Comparison of ENCODE assay signal across 10 mouse cellular contexts in the genomic region with DNA sequence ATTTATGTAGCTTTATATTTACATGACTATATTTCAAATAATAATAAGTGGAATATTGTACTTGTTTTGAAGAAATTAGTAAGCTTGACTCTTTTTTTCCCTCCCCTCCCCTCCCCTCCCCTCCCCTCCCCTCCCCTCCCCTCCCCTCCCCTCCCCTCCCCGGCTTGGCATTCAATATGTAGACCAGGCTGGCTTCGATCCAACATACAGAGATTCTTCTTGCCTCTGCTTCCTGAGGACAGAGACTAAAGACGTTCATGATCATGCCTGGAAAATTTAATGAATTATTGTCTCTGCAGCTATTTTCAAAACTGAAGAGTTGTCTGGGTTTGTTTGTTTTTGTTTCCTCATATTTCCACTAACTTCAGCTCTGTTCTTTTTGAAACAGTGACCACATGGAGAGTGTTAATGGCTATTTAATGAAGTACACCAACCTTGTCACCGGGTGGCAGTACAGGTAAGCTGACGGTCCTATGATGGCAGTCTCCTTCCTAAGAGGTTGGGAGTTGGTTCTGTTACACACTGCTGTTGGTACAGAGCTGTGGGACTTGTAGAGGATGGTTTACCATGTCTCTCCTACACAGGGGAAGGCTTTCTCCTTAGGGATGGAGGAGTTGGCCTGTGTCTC. TPM values are rescaled to one million over a fixed set of nuclear protein-coding genes. Genes with fewer than 3 reads are reported as not detected.
DNase-seq lines count a peak whose midpoint lies in the region; ATAC-seq and TF ChIP-seq lines count a peak whose summit lies in the region.
"Had no signal": no experiment of that assay in that cellular context is flagged by ENCODE, and none has a peak within 500 bp of the region (broad histone marks: within the 10 kb centered on the region; RNA-seq: fewer than 3 reads in every experiment).

No protein-coding gene starts in this region.

- H3K9ac ChIP-seq in embryonic facial prominence, embryonic 11.5 days (replicated peaks; ENCODE audit: low read length), result no peak overlapping the region
- no peak overlapping the region for H3K9ac ChIP-seq in midbrain, embryonic 13.5 days (replicated peaks)

- H3K4me3 ChIP-seq in embryonic facial prominence, embryonic 11.5 days (ENCODE audit: low read depth, low read length), result no peak overlapping the region
- H3K4me3 ChIP-seq in embryonic facial prominence, embryonic 10.5 days, result no peak overlapping the region
- H3K4me3 ChIP-seq in lung, adult 2 months (replicated peaks; ENCODE audit: extremely low read depth, low read depth, low read length), result no peak overlapping the region
- no peak overlapping the region for H3K4me3 ChIP-seq in midbrain, embryonic 13.5 days (replicated peaks)
- H3K4me3 ChIP-seq: myocyte had no signal

- no peaks in the 10 kb centered on the region for H3K9me3 ChIP-seq in embryonic facial prominence, embryonic 11.5 days (replicated peaks; ENCODE audit: control insufficient read depth, low read length)
- H3K9me3 ChIP-seq in embryonic facial prominence, embryonic 10.5 days, result no peaks in the 10 kb centered on the region
- H3K9me3 ChIP-seq in midbrain, embryonic 13.5 days, result no peaks in the 10 kb centered on the region

- ATAC-seq in embryonic facial prominence, embryonic 11.5 days (replicated peaks; ENCODE audit: insufficient number of reproducible peaks, low FRiP score, low TSS enrichment, low read depth), result no peak
- ATAC-seq in granulocyte monocyte progenitor cell, adult 5-6 weeks (replicated peaks; ENCODE audit: poor library complexity, severe bottlenecking), result peak; percentile 66; the same call in 1 of the 2 replicates
- ATAC-seq in midbrain, embryonic 13.5 days, result no peak
- ATAC-seq: Patski had no signal

- no peak overlapping the region for H3K27ac ChIP-seq in embryonic facial prominence, embryonic 11.5 days (replicated peaks; ENCODE audit: low read depth, low read length)
- H3K27ac ChIP-seq in embryonic facial prominence, embryonic 10.5 days (replicated peaks), result no peak overlapping the region
- H3K27ac ChIP-seq in midbrain, embryonic 13.5 days, result no peak overlapping the region

- DNase-seq in embryonic facial prominence, embryonic 11.5 days (ENCODE audit: low spot score), result peak; percentile 22
- DNase-seq in embryonic facial prominence, embryonic 10.5 days (ENCODE audit: low spot score), result no peak
- DNase-seq in lung, adult 2 months, result no peak
- DNase-seq in lung, postnatal 14 days, result no peak
- DNase-seq in retina, postnatal 1 day, result peak; percentile 42
- DNase-seq in neural tube, embryonic 10.5 days (ENCODE audit: extremely low spot score, low spot score), result no peak

- no peaks in the 10 kb centered on the region for H3K27me3 ChIP-seq in embryonic facial prominence, embryonic 11.5 days (ENCODE audit: control insufficient read depth, insufficient read depth, low read length)
- no peaks in the 10 kb centered on the region for H3K27me3 ChIP-seq in embryonic facial prominence, embryonic 10.5 days (replicated peaks; ENCODE audit: low read depth, poor library complexity, severe bottlenecking)
- H3K27me3 ChIP-seq in midbrain, embryonic 13.5 days, result no peaks in the 10 kb centered on the region
- H3K27me3 ChIP-seq: Patski had no signal

- no peak for TF ChIP-seq POLR2A in lung, adult 2 months (IDR thresholded peaks at IDR 0.05; ENCODE audit: borderline replicate concordance, extremely low read depth, low read depth, low read length)

- H3K36me3 ChIP-seq in embryonic facial prominence, embryonic 11.5 days (replicated peaks; ENCODE audit: control insufficient read depth, insufficient read depth, low read depth, low read length), result no peaks in the 10 kb centered on the region
- H3K36me3 ChIP-seq in embryonic facial prominence, embryonic 10.5 days (replicated peaks), result peaks cover 46% of the 10 kb centered on the region
- H3K36me3 ChIP-seq in midbrain, embryonic 13.5 days, result peaks cover 24% of the 10 kb centered on the region

- H3K4me2 ChIP-seq in embryonic facial prominence, embryonic 11.5 days (ENCODE audit: low read depth, low read length), result no peak overlapping the region
- H3K4me2 ChIP-seq in midbrain, embryonic 13.5 days (replicated peaks), result no peak overlapping the region

- no peaks in the 10 kb centered on the region for H3K4me1 ChIP-seq in embryonic facial prominence, embryonic 11.5 days (ENCODE audit: control insufficient read depth, insufficient read depth, low read length)
- no peaks in the 10 kb centered on the region for H3K4me1 ChIP-seq in embryonic facial prominence, embryonic 10.5 days
- H3K4me1 ChIP-seq in lung, adult 2 months (ENCODE audit: control insufficient read depth, insufficient read depth, low read length), result peaks cover 9% of the 10 kb centered on the region
- 0 out of 2 replicates have a peak, but pooled peaks cover 4% of the 10 kb centered on the region for H3K4me1 ChIP-seq in midbrain, embryonic 13.5 days (replicated peaks)

- peak; percentile 15; the same call in 1 of the 2 replicates for TF ChIP-seq CTCF in lung, adult 2 months (IDR thresholded peaks at IDR 0.05; ENCODE audit: insufficient read depth, low read length)

- WGBS in embryonic facial prominence, embryonic 11.5 days, result 71% methylated on average over 4 of the region's 5 CpGs
- WGBS in embryonic facial prominence, embryonic 10.5 days, result 73% methylated on average over 4 of the region's 5 CpGs
- 46% methylated on average over 4 of the region's 5 CpGs for WGBS in lung, adult 2 months
- WGBS in midbrain, embryonic 13.5 days, result 66% methylated on average over 4 of the region's 5 CpGs

RNA-seq across cellular contexts. Expression of gene Osbpl11, which starts 10.9 kb away (rescaled TPM):
- 22.6 and 23.8 TPM in 2 replicates for polyA plus RNA-seq in embryonic facial prominence, embryonic 11.5 days (2014; fragmentation: Nextera tagmentation; extraction: Ambion mirVana)
- polyA plus RNA-seq in embryonic facial prominence, embryonic 10.5 days (2016; fragmentation: Nextera tagmentation; extraction: Ambion mirVana), result 22.2 and 23.8 TPM in 2 replicates
- polyA plus RNA-seq in lung, adult 2 months (2012; rRNA removed), result 11.1 and 11.3 TPM in 2 replicates
- 8.0 and 12.8 TPM in 2 replicates for total RNA-seq in granulocyte monocyte progenitor cell, adult 5-6 weeks (2014; fragmentation: Nextera tagmentation)
- total RNA-seq in granulocyte monocyte progenitor cell, adult 5-6 weeks (2017), result 16.7 and 22.3 TPM in 2 replicates
- polyA plus RNA-seq in midbrain, embryonic 13.5 days (2015; fragmentation: Nextera tagmentation; extraction: Ambion mirVana), result 16.8 and 19.8 TPM in 2 replicates

RNA-seq across cellular contexts. Expression of gene Snx4, which starts 55.4 kb away (rescaled TPM):
- 86.5 and 88.7 TPM in 2 replicates for polyA plus RNA-seq in embryonic facial prominence, embryonic 11.5 days (2014; fragmentation: Nextera tagmentation; extraction: Ambion mirVana)
- 64.9 and 66.8 TPM in 2 replicates for polyA plus RNA-seq in embryonic facial prominence, embryonic 10.5 days (2016; fragmentation: Nextera tagmentation; extraction: Ambion mirVana)
- polyA plus RNA-seq in lung, adult 2 months (2012; rRNA removed), result 13.5 and 25.3 TPM in 2 replicates
- 62.2 and 62.7 TPM in 2 replicates for total RNA-seq in granulocyte monocyte progenitor cell, adult 5-6 weeks (2014; fragmentation: Nextera tagmentation)
- total RNA-seq in granulocyte monocyte progenitor cell, adult 5-6 weeks (2017), result 87.8 and 97.8 TPM in 2 replicates
- polyA plus RNA-seq in midbrain, embryonic 13.5 days (2015; fragmentation: Nextera tagmentation; extraction: Ambion mirVana), result 78.2 and 81.9 TPM in 2 replicates

Comparison
In these comparisons a context has a peak if more than half of its experiments do, and no peak if none do; other contexts are left out.
1. DNase-seq: peak in embryonic facial prominence, embryonic 11.5 days (single experiment) and retina, postnatal 1 day (single experiment); none in embryonic facial prominence, embryonic 10.5 days (single experiment), lung, adult 2 months (single experiment), lung, postnatal 14 days (single experiment) and neural tube, embryonic 10.5 days (single experiment).